Mouse (Mus musculus) c-Kit-negative CD71-positive TER-119-positive erythroid progenitor cells, embryonic 14.5 days (primary cell): ENCODE results near the gene Icam5.
"Not testable (repeated sequence)": the region's sequence is repeated elsewhere in the genome, so short reads cannot be mapped to it uniquely, and the experiment has no call there.

ENCODE experiments used
- DNase-seq: peaks from one replicate; pipeline ENCODE4 v3.0.0-alpha.2; 2013; ENCODE audit warnings: low read depth, low spot score

Gene Icam5

DNA sequence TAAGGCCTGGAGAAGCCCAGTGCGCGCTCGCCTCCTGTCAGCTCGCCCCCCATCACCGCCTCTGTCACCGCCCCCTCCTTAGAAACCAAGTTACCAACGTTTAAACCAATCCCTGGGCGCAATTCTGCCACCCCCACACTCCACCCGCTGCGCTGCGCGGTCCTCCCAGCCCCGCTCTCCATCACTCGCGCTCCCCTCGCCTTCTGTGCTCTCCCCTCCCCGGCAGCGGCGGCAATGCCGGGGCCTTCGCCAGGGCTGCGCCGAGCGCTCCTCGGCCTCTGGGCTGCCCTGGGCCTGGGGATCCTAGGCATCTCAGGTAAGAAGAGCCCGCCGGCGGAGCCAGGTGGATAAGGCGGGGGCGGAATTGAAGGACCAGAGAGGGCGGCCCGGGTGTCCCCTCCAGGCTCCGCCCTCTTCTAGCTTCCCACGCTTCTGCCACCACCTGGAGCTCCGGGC lies at the start of gene Icam5:
Gene Icam5, plus strand, starts transcription at position 178 of the 456 bp plus-strand sequence.
- peak; percentile 54 for DNase-seq

DNA sequence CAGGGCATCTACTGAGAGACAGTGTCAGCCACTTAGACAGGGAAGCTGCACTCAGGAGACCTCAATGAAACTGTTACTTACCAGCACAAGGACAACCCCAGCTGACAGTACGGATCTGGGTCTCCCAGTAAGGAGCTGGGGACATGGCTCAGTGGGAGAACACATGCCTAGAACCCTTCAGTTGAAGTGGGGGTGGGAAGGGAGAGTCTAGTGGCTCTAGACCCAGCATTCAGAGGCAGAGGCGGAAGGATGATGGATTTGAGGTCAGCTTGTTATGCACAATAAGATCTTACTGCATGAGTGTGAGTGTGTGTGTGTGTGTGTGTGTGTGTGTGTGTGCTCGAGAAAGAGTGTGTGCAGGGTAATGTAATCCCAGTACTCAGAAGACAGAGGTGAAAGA lies 49.7 kb upstream of the Icam5 start:
- no peak for DNase-seq

DNA sequence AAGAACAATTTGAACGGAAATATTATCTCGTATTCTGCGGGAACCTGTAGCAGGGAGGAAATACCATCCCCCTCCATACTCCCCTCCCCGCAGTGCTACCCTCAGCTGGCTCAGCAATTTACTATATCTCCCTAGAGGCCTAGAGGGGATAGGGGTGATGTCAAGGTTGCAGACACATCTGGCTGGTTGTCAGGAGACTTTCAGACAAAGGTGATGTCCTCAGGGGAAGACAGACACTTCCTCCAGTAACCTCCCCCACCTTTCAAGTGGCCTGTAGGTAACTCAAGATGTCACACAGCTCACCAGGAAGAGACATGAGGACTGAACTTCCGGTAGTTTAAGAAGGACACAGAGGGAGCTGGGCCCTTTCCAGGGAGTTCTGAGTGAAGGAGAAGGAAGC lies 48.7 kb upstream of the Icam5 start:
- no peak for DNase-seq

DNA sequence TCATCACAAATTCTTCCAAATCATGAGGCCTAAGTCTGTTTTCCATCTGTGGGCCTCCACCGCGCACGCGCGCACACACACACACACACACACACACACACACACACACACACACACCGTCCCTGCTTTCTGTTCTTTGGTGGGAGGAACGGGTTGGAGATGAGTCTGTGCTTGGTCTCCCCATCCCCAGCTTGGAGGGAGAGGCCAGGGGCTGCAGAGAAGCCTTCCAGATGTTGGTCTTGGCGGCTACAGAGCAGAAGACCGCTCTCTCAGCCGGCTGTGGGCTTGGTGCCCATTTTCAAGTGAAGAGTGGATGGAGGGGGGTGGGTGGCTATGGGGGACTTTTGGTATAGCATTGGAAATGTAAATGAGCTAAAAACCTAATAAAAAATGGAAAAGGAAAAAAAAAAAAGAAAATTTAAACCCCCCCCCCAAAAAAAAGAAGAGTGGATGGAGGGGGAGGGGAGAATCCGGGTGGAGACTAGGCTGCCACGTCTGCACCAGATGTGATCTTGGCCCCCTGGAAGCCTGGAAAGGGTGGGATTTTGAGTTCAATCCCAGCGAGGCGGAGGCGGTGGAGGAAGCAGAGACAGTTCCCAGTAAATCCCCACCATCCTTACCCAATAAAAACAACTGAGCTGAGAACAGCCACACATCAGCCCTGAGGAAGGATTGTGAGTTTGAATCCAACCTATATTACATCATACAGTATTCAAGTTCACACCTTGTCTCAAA lies 44.8 kb upstream of the Icam5 start:
- no peak for DNase-seq

DNA sequence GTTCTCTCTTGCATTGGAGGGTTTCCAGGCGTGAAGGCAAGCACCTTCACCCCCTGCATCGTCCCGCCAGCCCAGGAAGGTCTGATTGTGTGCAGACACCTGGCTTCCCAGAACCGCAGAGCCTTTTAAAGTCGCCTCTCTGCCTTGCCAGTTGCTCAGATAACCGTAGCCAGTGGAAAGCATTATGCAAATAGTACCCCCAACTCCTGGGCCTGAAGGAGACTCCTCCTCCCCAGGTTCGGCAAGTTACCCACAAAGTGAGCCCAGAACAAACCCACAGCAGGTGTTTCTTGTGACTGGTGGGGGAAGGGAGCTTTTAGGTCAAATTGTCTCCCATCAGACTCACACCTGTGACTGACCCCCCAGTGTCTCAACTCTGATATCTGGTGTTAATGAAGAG lies 43.9 kb upstream of the Icam5 start:
- DNase-seq, result no peak

DNA sequence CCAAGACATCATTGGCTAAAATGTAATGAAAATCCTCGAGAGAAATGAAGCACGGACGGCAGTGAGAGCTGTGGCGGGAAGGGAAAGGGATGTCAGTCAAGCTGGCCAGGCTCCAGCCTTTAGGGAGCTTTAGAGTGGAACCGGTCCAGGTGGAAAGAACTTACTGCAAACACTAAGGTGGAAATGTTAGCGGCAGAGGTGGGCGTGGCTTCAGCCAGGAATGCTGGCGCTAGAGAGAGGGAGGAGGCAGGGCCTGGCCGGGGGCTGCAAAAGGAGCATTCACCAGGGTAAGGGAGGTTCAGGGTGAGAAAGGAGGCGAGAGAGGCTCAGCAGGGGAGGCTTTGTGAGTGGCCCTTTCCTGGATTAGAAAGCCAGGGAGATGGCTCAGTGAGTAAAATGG lies 41.0 kb upstream of the Icam5 start:
- no peak for DNase-seq

DNA sequence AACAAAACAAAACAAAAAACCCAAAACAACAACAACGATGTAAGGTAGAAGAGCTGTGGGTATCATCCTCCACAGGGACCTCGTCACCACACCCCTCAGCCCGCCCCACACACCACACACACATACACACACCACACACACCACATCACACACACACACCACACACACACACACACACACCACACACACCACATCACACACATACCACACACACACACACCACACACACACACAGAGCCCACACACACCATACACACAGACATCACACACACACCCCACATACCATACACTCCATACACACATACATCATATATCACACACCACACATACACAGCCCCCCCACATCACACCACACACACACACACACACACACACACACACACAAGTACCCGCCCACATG lies 40.3 kb upstream of the Icam5 start:
- no peak for DNase-seq

DNA sequence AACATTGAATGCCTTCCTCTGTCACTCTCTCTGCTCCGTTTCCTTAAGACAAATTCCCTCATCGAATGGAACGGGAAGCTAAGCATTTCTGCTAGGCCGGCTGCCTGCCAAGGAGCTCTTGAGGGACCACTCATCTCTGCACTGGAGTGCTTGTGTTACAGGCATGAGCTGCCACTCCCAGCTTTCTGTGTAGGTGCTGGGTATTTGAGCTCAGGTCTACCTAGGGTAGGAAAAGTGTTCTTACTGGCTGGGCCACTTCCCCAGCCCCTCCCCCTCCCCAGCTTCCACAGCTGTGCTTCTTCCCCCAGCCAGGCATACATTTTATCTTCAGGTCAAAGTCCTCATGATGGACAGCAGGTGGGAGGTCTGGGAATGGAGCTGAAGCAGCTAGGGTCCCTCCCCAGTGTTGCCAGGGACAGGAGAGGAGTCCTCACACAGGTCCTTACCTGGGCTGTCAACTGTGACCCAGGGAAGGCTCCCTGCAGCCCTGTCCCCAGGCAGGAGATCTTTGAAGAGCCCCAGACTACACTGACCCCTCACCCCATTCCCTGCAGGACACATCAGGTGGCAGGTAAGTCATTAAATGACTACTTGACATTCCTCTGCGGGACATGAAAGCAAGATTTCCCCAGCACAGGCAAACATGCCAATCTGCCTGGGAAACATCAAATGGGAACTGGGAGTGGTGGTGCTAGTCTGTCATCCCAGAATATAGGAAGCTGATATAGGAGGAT lies 38.5 kb upstream of the Icam5 start:
- no peak for DNase-seq

DNA sequence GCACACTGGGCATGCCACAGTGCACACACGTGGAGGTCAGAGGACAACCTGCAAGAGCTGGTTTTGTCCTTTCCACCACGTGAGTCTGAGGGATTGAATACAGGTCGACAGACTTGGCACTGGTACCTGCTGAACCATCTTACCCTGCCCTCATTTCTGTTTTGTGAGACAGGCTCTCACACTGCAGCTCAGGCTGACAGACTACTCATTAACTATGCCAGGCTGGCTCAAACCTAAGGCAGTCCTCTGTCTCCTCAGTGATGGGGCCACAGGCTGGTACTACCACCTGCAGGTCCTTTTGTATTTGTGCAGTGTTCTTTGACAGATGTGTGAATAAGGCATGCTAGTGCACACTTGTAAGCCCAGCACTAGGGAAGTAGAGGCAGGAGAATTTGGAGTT lies 36.8 kb upstream of the Icam5 start:
- DNase-seq, result no peak

DNA sequence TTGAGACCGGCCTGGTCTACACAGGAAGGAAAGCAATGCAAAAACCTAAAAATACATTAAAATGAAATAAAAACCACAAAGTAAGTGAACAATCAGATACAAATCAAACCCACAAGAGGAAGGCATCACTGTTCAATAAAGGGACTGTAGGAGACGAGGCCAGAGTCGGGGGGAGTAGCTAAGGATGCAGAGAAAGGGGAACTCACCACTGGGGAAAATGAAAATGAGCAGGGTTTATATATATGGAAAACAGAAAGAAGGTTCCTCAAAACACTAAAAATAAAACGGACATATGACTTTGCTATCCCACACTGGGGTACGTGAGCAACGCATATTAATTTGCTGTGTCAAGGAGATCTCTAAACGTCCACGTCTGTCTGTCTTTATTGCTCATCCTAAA lies 34.8 kb upstream of the Icam5 start:
- DNase-seq, result no peak

DNA sequence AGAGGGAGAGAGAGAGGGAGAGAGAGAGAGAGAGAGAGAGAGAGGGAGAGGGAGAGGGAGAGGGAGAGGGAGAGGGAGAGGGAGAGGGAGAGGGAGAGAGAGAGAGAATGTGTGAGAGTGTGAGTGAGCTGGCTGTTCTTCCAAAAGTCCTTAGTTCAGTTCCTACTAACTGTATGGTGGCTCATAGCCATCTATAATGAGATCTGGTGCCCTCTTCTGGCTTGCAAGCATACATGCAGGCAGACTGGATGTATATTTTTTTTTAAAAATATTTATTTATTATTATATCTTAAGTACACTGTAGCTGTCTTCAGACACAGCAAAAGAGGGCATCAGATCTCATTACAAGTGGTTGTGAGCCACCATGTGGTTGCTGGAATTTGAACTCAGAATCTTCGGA lies 33.5 kb upstream of the Icam5 start:
- DNase-seq, result not testable (repeated sequence)

DNA sequence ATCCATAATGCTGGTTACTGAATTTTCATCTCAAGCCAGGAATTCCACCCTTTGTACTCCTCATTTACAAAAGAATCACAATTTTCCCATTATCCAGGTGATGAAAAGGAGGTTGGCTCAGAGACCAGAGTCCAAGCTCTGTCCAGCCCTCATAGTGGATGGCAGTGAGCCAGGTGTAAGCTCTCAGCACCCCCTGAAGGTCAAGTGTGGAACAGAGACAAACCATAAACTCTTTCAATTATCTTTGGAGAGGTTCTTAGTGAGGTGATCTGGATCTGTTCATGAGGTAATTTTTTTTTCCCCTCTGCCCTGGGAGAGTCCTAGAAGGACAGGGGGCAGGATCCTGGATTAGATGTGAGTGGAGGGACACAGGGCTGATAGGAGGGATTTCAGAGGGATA lies 31.1 kb upstream of the Icam5 start:
- no peak for DNase-seq

DNA sequence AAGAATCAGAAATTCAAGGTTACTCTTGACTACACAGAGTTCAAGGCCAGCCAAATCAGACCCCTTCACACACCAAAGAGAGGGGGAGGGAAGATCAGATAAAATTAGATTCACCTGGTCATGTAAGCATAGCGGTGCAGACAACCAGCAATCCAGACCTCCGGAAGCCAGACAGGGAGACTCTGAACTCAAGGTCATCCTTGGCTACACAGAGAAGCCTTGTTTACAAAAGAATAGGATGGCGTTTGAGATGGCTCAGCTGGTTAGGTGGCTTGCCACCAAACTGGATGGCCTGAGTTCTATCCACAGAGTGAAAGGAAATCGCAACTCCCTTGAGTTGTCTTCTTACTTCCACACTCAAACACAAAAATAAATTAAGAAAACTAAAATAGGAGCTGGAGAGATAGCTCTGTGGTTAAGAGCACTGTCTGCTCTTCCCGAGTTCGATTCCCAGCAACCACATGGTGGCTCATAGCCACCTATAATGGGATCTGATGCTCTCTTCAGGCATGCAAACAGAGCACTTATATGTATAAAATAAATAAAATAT lies 30.1 kb upstream of the Icam5 start:
- no peak for DNase-seq

DNA sequence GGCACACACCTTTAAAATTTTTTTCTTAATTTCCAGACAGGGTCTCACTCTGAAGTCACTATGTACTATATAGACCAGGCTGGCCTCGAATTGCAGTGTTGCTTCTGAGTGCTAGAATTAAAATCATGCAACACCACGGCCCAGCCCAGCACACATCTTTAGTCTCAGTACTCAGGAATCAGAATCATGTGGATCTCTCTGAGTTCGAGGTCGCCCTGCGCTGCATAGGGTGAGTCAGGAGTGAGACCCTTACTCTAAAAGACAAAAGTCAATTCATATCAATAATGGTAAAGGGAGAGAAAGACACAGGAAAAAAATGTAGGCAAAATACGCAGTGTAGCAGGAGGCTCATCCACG lies 29.6 kb upstream of the Icam5 start:
- DNase-seq, result no peak

DNA sequence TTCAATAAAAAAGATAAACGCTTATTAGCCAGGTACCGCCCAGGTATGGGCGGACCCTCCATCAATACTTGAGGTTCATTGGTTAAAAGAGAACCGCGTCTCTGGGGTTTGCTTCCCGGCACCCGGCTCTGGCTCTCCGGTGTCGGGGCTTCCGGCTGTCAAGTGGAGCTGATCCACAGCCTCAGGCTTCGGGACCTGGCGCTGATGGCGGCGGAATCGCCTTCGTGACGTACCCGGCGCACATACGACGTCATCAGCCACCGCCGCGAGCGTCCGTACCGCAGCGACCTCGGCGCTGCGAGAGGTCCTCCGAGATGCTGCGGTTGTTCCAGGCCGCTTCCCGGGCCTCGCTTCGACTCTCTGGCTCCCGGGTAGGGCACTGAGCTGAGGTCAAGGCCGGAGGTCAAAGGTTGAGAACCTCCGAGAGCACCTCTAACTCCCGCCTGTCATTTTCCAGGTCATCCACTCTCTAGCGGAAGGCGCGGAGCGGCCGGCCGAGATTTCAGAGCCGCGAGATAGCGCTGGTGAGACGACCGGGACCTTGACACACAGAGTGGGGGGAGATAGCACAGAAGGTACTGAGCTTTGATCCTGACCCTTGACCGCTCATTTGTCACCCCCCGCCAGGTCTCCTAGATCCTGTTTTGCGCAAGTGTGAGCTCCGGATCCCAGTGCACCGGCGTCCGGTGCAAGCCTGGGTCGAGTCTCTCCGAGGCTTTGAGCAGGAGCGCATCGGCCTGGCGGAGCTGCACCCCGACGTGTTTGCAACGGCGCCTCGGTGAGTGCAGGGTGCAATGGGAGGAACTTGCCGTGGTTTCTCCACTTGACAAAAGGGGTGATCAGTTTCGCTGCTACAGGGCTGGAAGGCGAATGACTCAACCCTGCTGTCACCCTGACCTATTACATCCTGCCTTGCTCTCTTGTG lies 29.0 kb upstream of the Icam5 start, which contains the start of gene Mrpl4:
Gene Mrpl4, plus strand, starts transcription at position 112 of the 925 bp plus-strand sequence.
- DNase-seq, result peak; percentile 72

DNA sequence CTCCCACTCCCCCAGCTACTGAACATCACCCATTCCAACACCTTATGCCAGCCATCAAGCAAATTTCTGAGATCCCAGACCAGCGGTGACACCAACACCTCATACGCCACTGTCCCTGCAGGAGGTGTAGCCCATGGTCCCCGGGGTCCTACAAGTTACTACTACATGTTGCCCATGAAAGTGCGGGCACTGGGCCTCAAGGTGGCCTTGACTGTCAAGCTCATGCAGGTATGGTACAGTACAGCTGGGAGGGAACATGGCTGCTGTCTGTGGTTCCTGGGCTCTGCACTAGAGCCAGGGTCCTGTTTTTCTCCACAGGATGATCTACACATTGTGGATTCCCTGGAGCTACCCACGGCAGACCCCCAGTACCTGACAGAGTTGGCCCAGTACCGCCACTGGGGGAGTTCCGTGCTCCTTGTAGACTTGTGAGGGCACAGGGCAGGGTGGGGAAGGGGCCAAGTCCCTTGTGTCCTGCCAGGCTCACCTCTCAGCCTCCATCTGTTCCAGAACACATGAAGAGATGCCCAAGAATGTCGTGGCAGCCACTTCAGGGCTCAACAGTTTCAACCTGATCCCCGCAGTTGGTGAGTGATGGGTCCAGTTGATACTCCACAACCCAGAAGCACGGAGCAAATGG lies 24.4 kb upstream of the Icam5 start:
- no peak for DNase-seq

DNA sequence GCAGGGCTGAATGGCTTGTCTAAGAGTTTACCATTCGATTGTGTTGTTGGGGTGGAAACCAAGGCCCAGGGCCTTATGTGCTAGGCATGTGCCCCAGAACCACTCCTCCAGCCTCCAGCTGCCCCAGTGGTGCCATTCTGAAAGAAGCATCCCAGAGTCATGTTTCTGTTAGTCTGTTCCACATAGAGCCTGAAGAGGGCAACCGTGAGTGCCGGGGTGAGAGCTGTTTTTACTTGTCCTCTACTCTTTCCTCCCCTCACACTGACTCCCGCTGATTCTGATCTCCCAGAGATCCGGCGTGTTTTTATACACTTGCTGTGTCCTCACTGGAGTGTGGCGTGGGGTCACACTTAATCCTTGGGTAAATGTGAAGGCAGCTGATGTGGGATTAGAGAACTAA lies 23.9 kb upstream of the Icam5 start:
- no peak for DNase-seq

DNA sequence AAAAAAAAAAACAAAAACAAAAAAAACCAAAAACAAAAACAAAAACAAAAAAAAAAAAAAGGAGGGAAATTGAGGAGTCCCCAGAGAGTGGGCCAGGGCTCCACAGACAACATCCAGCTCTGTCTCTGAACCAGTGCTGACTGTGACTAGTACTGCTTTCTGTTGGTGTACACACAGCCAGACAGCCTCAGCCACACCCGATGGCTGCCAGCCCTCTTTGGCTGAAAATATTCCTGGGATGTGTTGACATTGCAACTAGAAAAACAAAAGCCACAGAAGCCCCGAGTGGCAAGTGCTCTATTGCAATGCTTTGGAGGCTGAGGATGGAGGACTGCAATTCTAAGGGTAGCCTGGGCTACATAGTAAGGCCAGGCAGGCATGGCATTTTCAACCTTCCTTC lies 21.5 kb upstream of the Icam5 start:
- no peak for DNase-seq

DNA sequence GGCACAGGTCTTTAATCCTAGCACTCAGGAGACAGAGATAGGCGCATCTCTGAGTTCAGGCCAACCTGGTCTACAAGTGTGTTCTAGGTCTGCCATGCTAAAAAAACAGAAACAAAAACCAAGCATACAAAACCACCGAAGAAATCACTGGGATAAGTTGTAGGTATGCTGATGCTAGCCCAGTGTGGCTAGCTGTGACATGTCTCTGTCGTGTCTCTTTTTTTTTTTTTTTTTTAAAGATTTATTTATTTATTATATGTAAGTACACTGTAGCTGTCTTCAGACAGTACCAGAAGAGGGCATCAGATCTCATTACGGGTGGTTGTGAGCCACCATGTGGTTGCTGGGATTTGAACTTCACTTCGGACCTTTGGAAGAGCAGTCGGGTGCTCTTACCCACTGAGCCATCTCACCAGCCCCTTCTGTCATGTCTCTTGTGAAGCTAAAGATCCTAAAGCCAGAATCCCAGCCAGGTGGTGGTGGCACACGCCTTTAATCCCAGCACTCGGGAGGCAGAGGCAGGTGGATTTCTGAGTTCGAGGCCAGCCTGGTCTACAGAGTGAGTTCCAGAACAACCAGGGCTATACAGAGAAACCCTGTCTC lies 20.8 kb upstream of the Icam5 start:
- DNase-seq, result not testable (repeated sequence)

DNA sequence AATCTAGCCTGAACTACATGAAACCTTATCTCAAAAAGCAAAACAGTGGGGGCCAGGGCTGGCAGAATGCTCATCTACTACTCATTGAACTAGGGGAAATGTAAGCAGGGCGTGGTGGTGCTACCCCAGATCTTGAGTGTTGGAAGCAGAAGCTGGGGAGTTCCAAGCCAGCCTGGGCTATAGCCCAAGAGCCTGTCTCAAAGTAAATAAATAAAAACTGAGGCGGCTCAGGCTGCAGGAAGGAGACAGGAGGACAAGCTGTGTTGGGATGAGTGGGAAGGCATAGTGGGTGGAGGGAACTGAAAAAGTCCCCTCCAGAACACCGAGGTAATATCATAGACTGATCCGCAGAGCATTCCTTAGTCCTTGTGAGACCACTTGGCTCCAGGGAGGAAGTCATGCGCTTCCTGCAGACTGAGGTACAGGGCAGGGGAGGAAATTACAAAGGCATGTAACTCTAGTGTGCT lies 20.0 kb upstream of the Icam5 start:
- no peak for DNase-seq

DNA sequence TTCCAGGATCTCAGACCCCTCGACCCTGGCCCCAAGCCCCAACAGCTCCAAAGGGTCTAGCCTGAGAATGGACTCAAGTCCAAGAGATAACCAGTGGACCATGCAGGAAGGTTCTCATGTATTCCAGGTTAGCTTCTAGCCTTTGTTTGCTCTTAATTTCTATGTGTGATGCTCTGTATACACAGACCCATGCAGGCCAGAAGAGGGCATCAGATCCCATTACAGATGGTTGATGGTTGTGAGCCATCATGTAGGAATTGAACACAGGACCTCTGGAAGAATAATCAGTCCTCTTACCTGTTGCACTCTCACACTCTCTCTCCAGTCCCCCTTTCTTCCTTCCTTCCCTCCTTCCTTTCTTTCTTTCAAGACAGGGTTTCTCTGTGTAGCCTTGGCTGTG lies 19.5 kb upstream of the Icam5 start:
- no peak for DNase-seq
